ENCODE assay signal across 8 mouse cellular contexts in genomic region chr1:36512089-36512965, GRCm38 (mm10). TPM values are rescaled to one million over a fixed set of nuclear protein-coding genes. Genes with fewer than 3 reads are reported as not detected.
A peak's percentile ranks its signal among the peaks of the same experiment; 100 is the strongest.
DNase-seq lines count a peak whose midpoint lies in the region; ATAC-seq and TF ChIP-seq lines count a peak whose summit lies in the region.

No protein-coding gene starts in this region.

- peaks cover 18% of the 10 kb centered on the region for H3K4me1 ChIP-seq in kidney, embryonic 14.5 days (ENCODE audit: control insufficient read depth, insufficient read depth, low read length)
- H3K4me1 ChIP-seq in liver, embryonic 16.5 days (ENCODE audit: control insufficient read depth, low read depth, low read length): peaks cover 13% of the 10 kb centered on the region
- H3K4me1 ChIP-seq in olfactory bulb, adult 2 months (ENCODE audit: control insufficient read depth, insufficient read depth, low read length): peaks cover 20% of the 10 kb centered on the region

- peak overlapping the region; percentile 69 for H3K4me2 ChIP-seq in kidney, embryonic 14.5 days (replicated peaks; ENCODE audit: low read depth, low read length)
- H3K4me2 ChIP-seq in liver, embryonic 16.5 days (ENCODE audit: low read depth, low read length): peak overlapping the region; percentile 91

- TF ChIP-seq CTCF in olfactory bulb, adult 2 months (IDR thresholded peaks at IDR 0.05; ENCODE audit: insufficient read depth, low read depth, low read length): no peak

- peak; percentile 55 for DNase-seq in urinary bladder, adult 2 months (ENCODE audit: low spot score)
- no peak for DNase-seq in urinary bladder, postnatal 10 days (ENCODE audit: low spot score)
- DNase-seq in cerebellum, adult 9-10 months: peak; percentile 63
- peak; percentile 45 to 63 for DNase-seq in gastrocnemius, adult 8-10 months (ENCODE audit: low spot score in 2 of 2)
- DNase-seq in thymus, postnatal 25 days: peak; percentile 69

- H3K9ac ChIP-seq in kidney, embryonic 14.5 days (ENCODE audit: low read depth, low read length): peak overlapping the region; percentile 89
- H3K9ac ChIP-seq in liver, embryonic 16.5 days (ENCODE audit: low read depth, low read length): peak overlapping the region; percentile 85

- under 1% methylated on average over 77 of the region's 126 CpGs for WGBS in kidney, embryonic 14.5 days
- 0% methylated on average over 84 of the region's 126 CpGs for WGBS in liver, embryonic 16.5 days (ENCODE audit: insufficient replicate concordance)
- 19% methylated on average over 126 of the region's 126 CpGs for WGBS in olfactory bulb, adult 2 months

- no peak for TF ChIP-seq POLR2A in olfactory bulb, adult 2 months (IDR thresholded peaks at IDR 0.05; ENCODE audit: insufficient read depth, low read depth, low read length)

- peak; percentile 72 for ATAC-seq in kidney, embryonic 14.5 days (ENCODE audit: low FRiP score, low TSS enrichment)
- peak; percentile 44 for ATAC-seq in liver, embryonic 16.5 days (ENCODE audit: low read depth)

- H3K36me3 ChIP-seq in kidney, embryonic 14.5 days (ENCODE audit: control insufficient read depth, insufficient read depth, low read length): peaks cover 10% of the 10 kb centered on the region
- H3K36me3 ChIP-seq in liver, embryonic 16.5 days (ENCODE audit: control insufficient read depth, insufficient read depth): no peaks in the 10 kb centered on the region

- H3K9me3 ChIP-seq in kidney, embryonic 14.5 days (ENCODE audit: control insufficient read depth, low read length): no peaks in the 10 kb centered on the region
- H3K9me3 ChIP-seq in liver, embryonic 16.5 days (replicated peaks; ENCODE audit: control insufficient read depth, low read length): no peaks in the 10 kb centered on the region

- no peaks in the 10 kb centered on the region for H3K27me3 ChIP-seq in kidney, embryonic 14.5 days (ENCODE audit: control insufficient read depth, insufficient read depth, low read length)
- H3K27me3 ChIP-seq in liver, embryonic 16.5 days (ENCODE audit: control insufficient read depth, insufficient read depth, low read depth, low read length): no peaks in the 10 kb centered on the region

- peak overlapping the region; percentile 98 for H3K27ac ChIP-seq in kidney, embryonic 14.5 days (ENCODE audit: low read depth, low read length)
- H3K27ac ChIP-seq in liver, embryonic 16.5 days (ENCODE audit: low read length): peak overlapping the region; percentile 94
- peak overlapping the region; percentile 59 for H3K27ac ChIP-seq in olfactory bulb, adult 2 months (ENCODE audit: insufficient read depth, low read depth, low read length)

- H3K4me3 ChIP-seq in kidney, embryonic 14.5 days (ENCODE audit: low read length): peak overlapping the region; percentile 92
- H3K4me3 ChIP-seq in liver, embryonic 16.5 days (ENCODE audit: low read depth, low read length): peak overlapping the region; percentile 89
- peak overlapping the region; percentile 78 for H3K4me3 ChIP-seq in olfactory bulb, adult 2 months (ENCODE audit: insufficient read depth, low read depth, low read length)

RNA-seq across cellular contexts. Expression of gene Cnnm3, which starts 0.7 kb away (rescaled TPM):
- polyA plus RNA-seq in urinary bladder, adult 2 months (2012; rRNA removed): 15.2 and 17.6 TPM in 2 replicates
- 10 to 100 TPM in 3 of 4 experiments, 1 to 10 TPM in 1; 8.9 to 12.8 (median 11.3) TPM for total RNA-seq in gastrocnemius, adult 8-10 months (2022)
- 5.7 and 7.5 TPM in 2 replicates for polyA plus RNA-seq in kidney, embryonic 14.5 days (2014; fragmentation: Nextera tagmentation; extraction: Ambion mirVana)
- polyA plus RNA-seq in liver, embryonic 16.5 days (2015; fragmentation: Nextera tagmentation; extraction: Ambion mirVana): 0.91 and 1.1 TPM in 2 replicates
- not detected in 2 replicates for polyA plus RNA-seq in olfactory bulb, adult 2 months (2012; ENCODE audit: insufficient read depth, insufficient read length, low replicate concordance, missing spikeins)

RNA-seq across cellular contexts. Expression of gene Ankrd23, which starts 24.4 kb away (rescaled TPM):
- 21.3 and 26.1 TPM in 2 replicates for polyA plus RNA-seq in urinary bladder, adult 2 months (2012; rRNA removed)
- total RNA-seq in gastrocnemius, adult 8-10 months (2022): 1,000 to 10,000 TPM; 2,275 to 3,003 (median 2,494) TPM
- polyA plus RNA-seq in kidney, embryonic 14.5 days (2014; fragmentation: Nextera tagmentation; extraction: Ambion mirVana): 10.5 and 14.6 TPM in 2 replicates
- polyA plus RNA-seq in liver, embryonic 16.5 days (2015; fragmentation: Nextera tagmentation; extraction: Ambion mirVana): 3.2 and 4.3 TPM in 2 replicates
- polyA plus RNA-seq in olfactory bulb, adult 2 months (2012; ENCODE audit: insufficient read depth, insufficient read length, low replicate concordance, missing spikeins): not detected in 2 replicates

RNA-seq across cellular contexts. Expression of gene Gm42417, which starts 26.9 kb away (rescaled TPM):
- polyA plus RNA-seq in urinary bladder, adult 2 months (2012; rRNA removed): 0.12 and 0.25 TPM in 2 replicates
- total RNA-seq in gastrocnemius, adult 8-10 months (2022): 1,000 to 10,000 TPM in 3 of 4 experiments, 100 to 1,000 TPM in 1; 926 to 1,454 (median 1,403) TPM
- polyA plus RNA-seq in kidney, embryonic 14.5 days (2014; fragmentation: Nextera tagmentation; extraction: Ambion mirVana): 0.26 TPM in 1 of 2 replicates, not detected in the other
- polyA plus RNA-seq in liver, embryonic 16.5 days (2015; fragmentation: Nextera tagmentation; extraction: Ambion mirVana): not detected in 2 replicates
- polyA plus RNA-seq in olfactory bulb, adult 2 months (2012; ENCODE audit: insufficient read depth, insufficient read length, low replicate concordance, missing spikeins): not detected in 2 replicates

RNA-seq across cellular contexts. Expression of gene Ankrd39, which starts 34.9 kb away (rescaled TPM):
- 19.6 and 26.7 TPM in 2 replicates for polyA plus RNA-seq in urinary bladder, adult 2 months (2012; rRNA removed)
- total RNA-seq in gastrocnemius, adult 8-10 months (2022): 1 to 10 TPM; 6.3 to 9.7 (median 9.4) TPM
- 22.4 and 22.7 TPM in 2 replicates for polyA plus RNA-seq in kidney, embryonic 14.5 days (2014; fragmentation: Nextera tagmentation; extraction: Ambion mirVana)
- 5.4 and 6.7 TPM in 2 replicates for polyA plus RNA-seq in liver, embryonic 16.5 days (2015; fragmentation: Nextera tagmentation; extraction: Ambion mirVana)
- not detected in 2 replicates for polyA plus RNA-seq in olfactory bulb, adult 2 months (2012; ENCODE audit: insufficient read depth, insufficient read length, low replicate concordance, missing spikeins)

RNA-seq across cellular contexts. Expression of gene Cnnm4, which starts 40.9 kb away (rescaled TPM):
- polyA plus RNA-seq in urinary bladder, adult 2 months (2012; rRNA removed): 8.6 and 9.1 TPM in 2 replicates
- total RNA-seq in gastrocnemius, adult 8-10 months (2022): 1 to 10 TPM; 4.9 to 7.7 (median 5.1) TPM
- polyA plus RNA-seq in kidney, embryonic 14.5 days (2014; fragmentation: Nextera tagmentation; extraction: Ambion mirVana): 12.8 and 13.1 TPM in 2 replicates
- 2.5 and 2.7 TPM in 2 replicates for polyA plus RNA-seq in liver, embryonic 16.5 days (2015; fragmentation: Nextera tagmentation; extraction: Ambion mirVana)
- not detected in 2 replicates for polyA plus RNA-seq in olfactory bulb, adult 2 months (2012; ENCODE audit: insufficient read depth, insufficient read length, low replicate concordance, missing spikeins)
